Mouse (Mus musculus) urinary bladder, postnatal 36 days (tissue): ENCODE measurements around the gene Ncor1.
"Not testable (repeated sequence)": the region's sequence is repeated elsewhere in the genome, so short reads cannot be mapped to it uniquely, and the experiment has no call there.

Experiments
- DNase-seq, 2 experiments: peaks; one replicate each; pipeline ENCODE4 v3.0.0; 2022; ENCODE audit warnings: low spot score in 2 of 2, mixed read lengths in 1 of 2

The Ncor1 gene

GRCm38 (mm10) chr11:62458276-62458724 lies at the start of gene Ncor1, which contains the start of gene Pigl:
TSS of gene Ncor1 (minus strand) at chr11:62458541.
TSS of gene Pigl (plus strand) at chr11:62458460.
- peak; percentile 69 to 82 for DNase-seq

GRCm38 (mm10) chr11:62507683-62508082 lies 49.3 kb upstream of the Ncor1 start:
- DNase-seq = no peak

- no peak for DNase-seq
Observed at GRCm38 (mm10) chr11:62500529-62500928, 42.2 kb upstream of the Ncor1 start.

GRCm38 (mm10) chr11:62498802-62499201 lies 40.5 kb upstream of the Ncor1 start:
- no peak for DNase-seq

GRCm38 (mm10) chr11:62497181-62497580 lies 38.8 kb upstream of the Ncor1 start:
- DNase-seq = no peak

- peak in 1 of 2 experiments; percentile 8 for DNase-seq
Observed at GRCm38 (mm10) chr11:62496151-62496715, 37.9 kb upstream of the Ncor1 start.

GRCm38 (mm10) chr11:62495276-62495801 lies 37.0 kb upstream of the Ncor1 start:
- peak; percentile 30 to 49 for DNase-seq

GRCm38 (mm10) chr11:62494754-62495275 lies 36.5 kb upstream of the Ncor1 start:
- DNase-seq = peak in 1 of 2 experiments; percentile 77

GRCm38 (mm10) chr11:62493701-62494100 lies 35.4 kb upstream of the Ncor1 start:
- no peak for DNase-seq

GRCm38 (mm10) chr11:62487540-62488350 lies 29.4 kb upstream of the Ncor1 start:
- no peak for DNase-seq

- no peak for DNase-seq
Observed at GRCm38 (mm10) chr11:62486949-62487348, 28.6 kb upstream of the Ncor1 start.

GRCm38 (mm10) chr11:62479581-62479980 lies 21.2 kb upstream of the Ncor1 start:
- no peak for DNase-seq

- DNase-seq = peak in 1 of 2 experiments; percentile 42
Observed at GRCm38 (mm10) chr11:62478931-62479330, 20.6 kb upstream of the Ncor1 start.

- no peak for DNase-seq
Observed at GRCm38 (mm10) chr11:62476156-62476555, 17.8 kb upstream of the Ncor1 start.

GRCm38 (mm10) chr11:62473516-62473915 lies 15.2 kb upstream of the Ncor1 start:
- DNase-seq = no peak

GRCm38 (mm10) chr11:62470451-62470850 lies 12.1 kb upstream of the Ncor1 start:
- DNase-seq = no peak

- not testable (repeated sequence) for DNase-seq
Observed at GRCm38 (mm10) chr11:62467289-62467688, 8.9 kb upstream of the Ncor1 start.

- DNase-seq = no peak
Observed at GRCm38 (mm10) chr11:62466546-62466945, 8.2 kb upstream of the Ncor1 start.

- DNase-seq = no peak
Observed at GRCm38 (mm10) chr11:62465849-62466248, 7.5 kb upstream of the Ncor1 start.

- DNase-seq = no peak
Observed at GRCm38 (mm10) chr11:62464696-62465095, 6.4 kb upstream of the Ncor1 start.

- DNase-seq = no peak
Observed at GRCm38 (mm10) chr11:62463225-62463915, 5.0 kb upstream of the Ncor1 start.

- DNase-seq = not testable (repeated sequence)
Observed at GRCm38 (mm10) chr11:62462529-62462928, 4.2 kb upstream of the Ncor1 start.
